Comparison of ENCODE assay signal across 8 mouse cellular contexts in the genomic region with DNA sequence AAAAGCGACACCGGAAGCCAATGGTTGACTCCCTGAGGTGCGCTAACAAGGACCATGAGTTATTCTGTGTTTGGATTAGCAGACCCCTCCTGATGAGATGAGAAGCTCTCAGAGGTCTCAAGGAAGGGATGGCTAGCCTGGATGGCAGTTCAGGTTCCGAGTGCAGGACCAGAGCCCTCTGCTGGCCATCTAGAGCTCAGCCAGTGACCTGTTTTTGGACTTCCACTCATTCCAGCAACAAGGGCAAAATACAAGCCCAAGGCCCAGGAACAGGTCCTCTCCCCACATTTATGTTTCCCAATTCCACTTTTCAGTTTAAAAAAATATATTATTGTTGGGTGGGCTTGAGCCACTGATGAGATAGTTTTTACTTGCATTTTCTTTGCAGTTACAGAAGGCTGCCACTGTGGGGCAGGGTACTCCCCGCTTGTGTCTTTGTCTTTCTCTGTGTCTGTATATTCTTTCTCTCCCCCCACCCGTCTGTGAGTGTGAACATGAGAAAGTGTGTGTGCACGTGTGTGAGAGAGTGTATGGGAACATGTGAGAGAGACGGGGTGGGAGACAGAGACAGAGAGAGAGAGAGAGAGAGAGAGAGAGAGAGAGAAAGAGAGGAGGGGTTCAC. TPM values are rescaled to one million over a fixed set of nuclear protein-coding genes. Genes with fewer than 3 reads are reported as not detected.
DNase-seq lines count a peak whose midpoint lies in the region; ATAC-seq and TF ChIP-seq lines count a peak whose summit lies in the region.

No protein-coding gene starts in this region.

- H3K4me1 ChIP-seq in stomach, embryonic 15.5 days, result peaks cover 25% of the 10 kb centered on the region

- intact Hi-C loops in heart, postnatal 14 days (cut with DNase I), result no loop called here

- in situ Hi-C loops in Patski (cut with MboI; ENCODE audit: low pct_unique_long_range_greater_than_20kb), result no loop called here

- WGBS in stomach, embryonic 15.5 days, result 8% methylated on average over 8 of the region's 8 CpGs

- ATAC-seq in frontal cortex, adult (ENCODE audit: low TSS enrichment), result peak; percentile 48
- peak; percentile 56 for ATAC-seq in Patski
- peak; percentile 87 for ATAC-seq in megakaryocyte-erythroid progenitor cell, adult 5-6 weeks (replicated peaks; ENCODE audit: low FRiP score, low TSS enrichment, poor library complexity, severe bottlenecking)
- peak; percentile 31; the same call in 1 of the 2 replicates for ATAC-seq in stomach, embryonic 15.5 days (ENCODE audit: insufficient read depth, low FRiP score, low read depth)

- no peaks in the 10 kb centered on the region for H3K27me3 ChIP-seq in Patski
- H3K27me3 ChIP-seq in stomach, embryonic 15.5 days (replicated peaks), result no peaks in the 10 kb centered on the region; the same call in 1 of the 2 replicates

- CTCF ChIA-PET in Patski (lab: Charles Lee), result interaction anchor here (0.7 to 15.6 kb wide), 19 partner anchors 9 to 338 kb away, joined by 3 to 297 read pairs (median 4); a partner anchor contains a TSS

- no peaks in the 10 kb centered on the region for H3K9me3 ChIP-seq in stomach, embryonic 15.5 days

- POLR2A ChIA-PET in Patski (lab: Charles Lee), result no interaction called here

- DNase-seq in frontal cortex, postnatal 10 days (ENCODE audit: low spot score in 2 of 2), result no peak
- no peak for DNase-seq in Patski (ENCODE audit: low read depth, low spot score)
- DNase-seq in embryo, embryonic 11 days, result peak; percentile 85
- peak; percentile 54 to 61 for DNase-seq in heart, postnatal 14 days
- peak; percentile 66 to 79 for DNase-seq in kidney, postnatal 4 days

- H3K4me3 ChIP-seq in stomach, embryonic 15.5 days (replicated peaks), result peak overlapping the region; percentile 31

- peak overlapping the region; percentile 59 for H3K4me2 ChIP-seq in stomach, embryonic 15.5 days

- TF ChIP-seq CTCF in Patski (IDR thresholded peaks at IDR 0.05), result peak; percentile 94

- H3K36me3 ChIP-seq in stomach, embryonic 15.5 days, result no peaks in the 10 kb centered on the region

- H3K9ac ChIP-seq in stomach, embryonic 15.5 days, result no peak overlapping the region

- H3K27ac ChIP-seq in stomach, embryonic 15.5 days, result no peak overlapping the region

RNA-seq across cellular contexts. Expression of a gene that starts 12.9 kb away (rescaled TPM):
- polyA plus RNA-seq in Patski (2021), result 0.69 TPM
- under 1 TPM; 0.72 to 0.83 TPM for total RNA-seq in heart, postnatal 14 days (2021)
- not detected in 2 replicates for total RNA-seq in megakaryocyte-erythroid progenitor cell, adult 5-6 weeks (2014; fragmentation: Nextera tagmentation)
- total RNA-seq in megakaryocyte-erythroid progenitor cell, adult 5-6 weeks (2017), result not detected in 2 replicates
- polyA plus RNA-seq in stomach, embryonic 15.5 days (2015; fragmentation: Nextera tagmentation; extraction: Ambion mirVana), result 6.7 and 8.9 TPM in 2 replicates

Comparison
In these comparisons a context has a peak if more than half of its experiments do, and no peak if none do; other contexts are left out.
1. ATAC-seq: peak in every context shown above with its lines; median percentile 87 in megakaryocyte-erythroid progenitor cell, adult 5-6 weeks; 56 in Patski; 48 in frontal cortex, adult; 31 in stomach, embryonic 15.5 days.
2. DNase-seq: peak in embryo, embryonic 11 days (single experiment), heart, postnatal 14 days (2 of 2) and kidney, postnatal 4 days (2 of 2); none in frontal cortex, postnatal 10 days (0 of 2) and Patski (single experiment).